Mouse (Mus musculus): Measurements from ENCODE around the gene Hist1h3a. TPM values are rescaled to one million over a fixed set of nuclear protein-coding genes. Genes with fewer than 3 reads are reported as not detected.
"Not testable (repeated sequence)": the region's sequence is repeated elsewhere in the genome, so short reads cannot be mapped to it uniquely, and the experiment has no call there.

Hist1h3a gene
- polyA plus RNA-seq, 1 experiment from 2014 or later: 5.5 TPM

GRCm38 (mm10) chr13:23751478-23751956 lies 10.7 kb downstream of the Hist1h3a start:
- peak overlapping the region; percentile 65 for H3K4me2 ChIP-seq (ENCODE audit: low read depth, low read length)
- ATAC-seq (ENCODE audit: low read depth): peak; percentile 11; the same call in 1 of the 2 replicates
- H3K27ac ChIP-seq (ENCODE audit: low read length): peak overlapping the region; percentile 98
- peak overlapping the region; percentile 49 for H3K4me3 ChIP-seq (ENCODE audit: low read length)
- peaks cover 14% of the 10 kb centered on the region for H3K4me1 ChIP-seq (replicated peaks; ENCODE audit: control insufficient read depth, insufficient read depth, low read length)
- peak overlapping the region; percentile 67 for H3K9ac ChIP-seq (ENCODE audit: low read length)
- H3K27me3 ChIP-seq (ENCODE audit: control insufficient read depth, insufficient read depth, low read depth, low read length): no peaks in the 10 kb centered on the region
- H3K36me3 ChIP-seq (ENCODE audit: control insufficient read depth, insufficient read depth, low read length): no peaks in the 10 kb centered on the region
- under 1% methylated on average over 11 of the region's 11 CpGs for WGBS
- H3K9me3 ChIP-seq (ENCODE audit: control insufficient read depth, low read length): no peaks in the 10 kb centered on the region

DNA sequence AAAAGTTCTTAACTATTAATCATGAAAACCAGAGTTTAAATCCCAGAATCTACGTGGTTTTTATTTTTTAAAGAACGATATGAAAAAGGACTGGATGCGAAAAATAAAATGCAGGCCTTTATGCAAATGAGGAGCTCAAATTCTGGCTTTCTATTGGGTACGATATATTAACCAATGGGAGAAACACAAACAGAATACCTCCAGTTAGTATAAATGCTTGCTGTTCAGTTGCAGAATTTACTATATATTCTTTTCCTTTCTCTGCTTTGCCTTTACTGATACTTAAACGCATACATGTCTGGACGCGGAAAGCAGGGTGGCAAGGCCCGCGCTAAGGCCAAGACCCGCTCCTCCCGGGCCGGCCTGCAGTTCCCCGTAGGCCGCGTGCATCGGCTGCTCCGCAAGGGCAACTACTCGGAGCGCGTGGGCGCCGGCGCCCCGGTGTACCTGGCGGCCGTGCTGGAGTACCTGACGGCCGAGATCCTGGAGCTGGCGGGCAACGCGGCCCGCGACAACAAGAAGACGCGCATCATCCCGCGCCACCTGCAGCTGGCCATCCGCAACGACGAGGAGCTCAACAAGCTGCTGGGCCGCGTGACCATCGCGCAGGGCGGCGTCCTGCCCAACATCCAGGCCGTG lies 11.2 kb downstream of the Hist1h3a start, which contains the start of gene Hist1h2ab:
Hist1h2ab (plus strand) TSS at position 288 of the 639 bp plus-strand sequence.
- H3K36me3 ChIP-seq (ENCODE audit: control insufficient read depth, insufficient read depth, low read length); H3K9me3 ChIP-seq (ENCODE audit: control insufficient read depth, low read length); H3K27me3 ChIP-seq (ENCODE audit: control insufficient read depth, insufficient read depth, low read depth, low read length): not testable (repeated sequence)
- WGBS: under 1% methylated on average over 26 of the region's 47 CpGs
- peak; percentile 47 for ATAC-seq (ENCODE audit: low read depth)
- peak within 1 kb of the TSS; percentile 67 for H3K9ac ChIP-seq (ENCODE audit: low read length)
- H3K4me3 ChIP-seq (ENCODE audit: low read length): peak within 1 kb of the TSS; percentile 49
- H3K4me1 ChIP-seq (replicated peaks; ENCODE audit: control insufficient read depth, insufficient read depth, low read length): peaks cover 14% of the 10 kb centered on the region
- H3K27ac ChIP-seq (ENCODE audit: low read length): peak within 1 kb of the TSS; percentile 98
- peak within 1 kb of the TSS; percentile 65 for H3K4me2 ChIP-seq (ENCODE audit: low read depth, low read length)

DNA sequence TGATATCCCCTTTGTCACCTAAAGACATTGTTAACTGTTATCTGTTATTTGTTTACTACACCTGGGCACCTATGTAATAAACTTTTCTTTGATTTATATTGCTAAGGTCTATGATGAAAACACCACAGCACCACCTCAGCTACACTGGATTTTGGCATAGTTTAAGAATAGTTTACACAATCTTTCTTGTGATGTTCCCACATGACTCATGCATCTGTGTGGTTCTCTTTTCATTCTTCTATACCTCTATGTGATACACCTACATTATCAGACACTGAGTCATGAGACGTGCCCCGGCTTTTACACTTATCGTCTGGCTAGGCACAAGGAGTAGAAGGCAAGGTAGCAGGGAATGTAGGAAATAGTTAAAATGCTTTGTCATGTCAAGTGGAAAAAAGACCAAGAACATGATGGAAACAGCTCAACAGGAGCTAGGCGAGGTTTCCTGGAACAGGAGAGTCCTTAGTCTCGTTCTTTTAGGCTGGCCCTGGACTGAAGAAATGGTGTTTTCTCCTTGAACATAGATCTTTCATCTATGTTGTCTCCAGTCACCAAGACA lies 12.5 kb downstream of the Hist1h3a start:
- H3K9ac ChIP-seq (ENCODE audit: low read length): no peak overlapping the region
- ATAC-seq (ENCODE audit: low read depth): no peak
- H3K4me3 ChIP-seq (ENCODE audit: low read length): no peak overlapping the region
- 0 out of 2 replicates have a peak overlapping the region, but pooled peaks have one; percentile 1 for H3K27ac ChIP-seq (ENCODE audit: low read length)
- peaks cover 14% of the 10 kb centered on the region for H3K4me1 ChIP-seq (replicated peaks; ENCODE audit: control insufficient read depth, insufficient read depth, low read length)
- no peak overlapping the region for H3K4me2 ChIP-seq (ENCODE audit: low read depth, low read length)
- WGBS: 86% methylated on average over 5 of the region's 5 CpGs
- no peaks in the 10 kb centered on the region for H3K36me3 ChIP-seq (ENCODE audit: control insufficient read depth, insufficient read depth, low read length)
- no peaks in the 10 kb centered on the region for H3K9me3 ChIP-seq (ENCODE audit: control insufficient read depth, low read length)
- H3K27me3 ChIP-seq (ENCODE audit: control insufficient read depth, insufficient read depth, low read depth, low read length): no peaks in the 10 kb centered on the region

GRCm38 (mm10) chr13:23747892-23748288 lies 14.3 kb downstream of the Hist1h3a start:
- WGBS: 3% methylated on average over 4 of the region's 4 CpGs

DNA sequence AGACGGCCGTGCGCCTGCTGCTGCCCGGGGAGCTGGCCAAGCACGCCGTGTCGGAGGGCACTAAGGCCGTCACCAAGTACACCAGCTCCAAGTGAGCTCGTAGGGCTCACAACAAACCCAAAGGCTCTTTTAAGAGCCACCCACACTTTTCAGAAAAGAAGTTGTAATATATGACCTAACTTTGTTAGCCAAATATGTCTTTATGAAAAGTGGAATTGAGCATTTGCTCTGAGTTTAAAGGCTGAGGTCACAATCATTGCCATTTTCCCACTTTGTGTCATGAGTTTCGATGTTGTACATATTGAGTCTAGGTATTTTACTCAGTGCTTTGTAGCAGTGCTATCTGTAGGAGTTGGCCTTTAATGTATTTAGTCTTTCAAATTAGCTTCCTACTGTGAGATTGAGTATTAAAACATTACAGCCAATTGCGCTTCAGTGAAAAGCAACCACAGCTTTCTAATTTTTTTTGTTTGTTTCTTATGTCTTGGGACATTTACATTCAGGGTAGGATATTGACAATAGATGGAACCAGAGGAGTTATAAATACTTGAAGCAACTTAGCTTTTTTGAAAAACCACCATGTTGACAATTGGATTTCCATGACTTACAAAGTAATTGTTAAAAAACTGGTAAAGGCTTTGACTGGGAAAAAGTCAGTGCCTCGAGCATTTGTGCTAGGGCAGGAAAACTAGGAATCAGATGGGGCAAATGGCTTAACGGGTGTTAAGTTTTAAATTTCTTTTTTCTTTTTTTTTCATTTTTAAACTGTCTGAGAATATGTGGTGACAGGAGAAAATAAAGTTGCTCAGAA lies 14.9 kb downstream of the Hist1h3a start:
- WGBS: 3% methylated on average over 10 of the region's 13 CpGs
- Histone ChIP-seq H3K36me3 (ENCODE audit: control insufficient read depth, insufficient read depth, low read length) (no peaks in the 10 kb centered on the region), H3K27ac (ENCODE audit: low read length) (peak overlapping the region; percentile 99), H3K4me3 (ENCODE audit: low read length) (peak overlapping the region; percentile 52), H3K4me1 (replicated peaks; ENCODE audit: control insufficient read depth, insufficient read depth, low read length) (peaks cover 13% of the 10 kb centered on the region), H3K27me3 (ENCODE audit: control insufficient read depth, insufficient read depth, low read depth, low read length) (no peaks in the 10 kb centered on the region), H3K4me2 (ENCODE audit: low read depth, low read length) (peak overlapping the region; percentile 52), H3K9ac (ENCODE audit: low read length) (peak overlapping the region; percentile 67), H3K9me3 (ENCODE audit: control insufficient read depth, low read length) (no peaks in the 10 kb centered on the region)
- ATAC-seq (ENCODE audit: low read depth): peak; percentile 4; the same call in 1 of the 2 replicates

More at GRCm38 (mm10) chr13:23747892-23748288, 14.3 kb downstream of the Hist1h3a start:
- no peak for ATAC-seq (ENCODE audit: low read depth)
- no peaks in the 10 kb centered on the region for H3K27me3 ChIP-seq (ENCODE audit: control insufficient read depth, insufficient read depth, low read depth, low read length)
- peak overlapping the region; percentile 52 for H3K4me2 ChIP-seq (ENCODE audit: low read depth, low read length)
- H3K27ac ChIP-seq (ENCODE audit: low read length): peak overlapping the region; percentile 99
- no peaks in the 10 kb centered on the region for H3K9me3 ChIP-seq (ENCODE audit: control insufficient read depth, low read length)
- peak overlapping the region; percentile 55 for H3K9ac ChIP-seq (ENCODE audit: low read length)
- H3K36me3 ChIP-seq (ENCODE audit: control insufficient read depth, insufficient read depth, low read length): no peaks in the 10 kb centered on the region
- H3K4me3 ChIP-seq (ENCODE audit: low read length): no peak overlapping the region; the same call in 1 of the 2 replicates
- peaks cover 14% of the 10 kb centered on the region for H3K4me1 ChIP-seq (replicated peaks; ENCODE audit: control insufficient read depth, insufficient read depth, low read length)

DNA sequence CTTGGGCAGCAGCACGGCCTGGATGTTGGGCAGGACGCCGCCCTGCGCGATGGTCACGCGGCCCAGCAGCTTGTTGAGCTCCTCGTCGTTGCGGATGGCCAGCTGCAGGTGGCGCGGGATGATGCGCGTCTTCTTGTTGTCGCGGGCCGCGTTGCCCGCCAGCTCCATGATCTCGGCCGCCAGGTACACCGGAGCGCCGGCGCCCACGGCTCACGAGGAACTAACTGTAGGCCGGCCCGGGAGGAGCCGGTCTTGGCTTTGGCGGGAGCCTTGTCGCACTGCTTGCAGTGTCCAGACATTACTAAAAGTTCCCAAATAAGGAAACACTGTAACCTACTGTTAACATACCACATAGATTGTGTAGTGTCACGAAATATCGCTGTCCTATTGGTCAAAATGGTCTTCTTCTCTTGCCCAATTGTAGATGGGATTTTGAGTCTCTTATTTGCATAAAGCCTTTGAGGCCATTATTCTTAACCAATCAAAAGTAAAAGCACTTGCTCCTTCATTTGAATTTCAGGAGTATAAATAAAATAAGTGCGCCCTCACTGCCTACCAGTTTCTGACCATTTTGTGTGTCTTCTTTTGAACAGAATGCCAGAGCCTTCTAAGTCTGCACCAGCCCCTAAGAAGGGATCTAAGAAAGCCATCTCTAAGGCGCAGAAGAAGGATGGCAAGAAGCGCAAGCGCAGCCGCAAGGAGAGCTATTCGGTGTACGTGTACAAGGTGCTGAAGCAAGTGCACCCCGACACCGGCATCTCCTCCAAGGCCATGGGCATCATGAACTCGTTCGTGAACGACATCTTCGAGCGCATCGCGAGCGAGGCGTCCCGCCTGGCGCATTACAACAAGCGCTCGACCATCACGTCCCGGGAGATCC lies 15.7 kb downstream of the Hist1h3a start, which contains the start of gene Hist1h2bb:
Hist1h2bb (plus strand) TSS at position 534 of the 880 bp plus-strand sequence.
- under 1% methylated on average over 38 of the region's 58 CpGs for WGBS
- H3K4me2 ChIP-seq (ENCODE audit: low read depth, low read length): peak within 1 kb of the TSS; percentile 63
- H3K4me1 ChIP-seq (replicated peaks; ENCODE audit: control insufficient read depth, insufficient read depth, low read length): peaks cover 15% of the 10 kb centered on the region
- peak within 1 kb of the TSS; percentile 75 for H3K9ac ChIP-seq (ENCODE audit: low read length)
- H3K27ac ChIP-seq (ENCODE audit: low read length): peak within 1 kb of the TSS; percentile 99
- peak; percentile 92 for ATAC-seq (ENCODE audit: low read depth)
- H3K36me3 ChIP-seq (ENCODE audit: control insufficient read depth, insufficient read depth, low read length); H3K27me3 ChIP-seq (ENCODE audit: control insufficient read depth, insufficient read depth, low read depth, low read length); H3K9me3 ChIP-seq (ENCODE audit: control insufficient read depth, low read length): not testable (repeated sequence)
- H3K4me3 ChIP-seq (ENCODE audit: low read length): peak within 1 kb of the TSS; percentile 52

GRCm38 (mm10) chr13:23745381-23746161 lies 16.6 kb downstream of the Hist1h3a start, which contains the start of gene Hist1h3c:
Hist1h3c (minus strand) TSS chr13:23745602.
- H3K9ac ChIP-seq (ENCODE audit: low read length): peak within 1 kb of the TSS; percentile 75
- WGBS: under 1% methylated on average over 23 of the region's 28 CpGs
- no peaks in the 10 kb centered on the region for H3K9me3 ChIP-seq (ENCODE audit: control insufficient read depth, low read length)
- H3K27ac ChIP-seq (ENCODE audit: low read length): peak within 1 kb of the TSS; percentile 99
- peak within 1 kb of the TSS; percentile 52 for H3K4me3 ChIP-seq (ENCODE audit: low read length)
- H3K27me3 ChIP-seq (ENCODE audit: control insufficient read depth, insufficient read depth, low read depth, low read length): no peaks in the 10 kb centered on the region
- peaks cover 15% of the 10 kb centered on the region for H3K4me1 ChIP-seq (replicated peaks; ENCODE audit: control insufficient read depth, insufficient read depth, low read length)
- peak; percentile 69 for ATAC-seq (ENCODE audit: low read depth)
- peak within 1 kb of the TSS; percentile 63 for H3K4me2 ChIP-seq (ENCODE audit: low read depth, low read length)
- H3K36me3 ChIP-seq (ENCODE audit: control insufficient read depth, insufficient read depth, low read length): no peaks in the 10 kb centered on the region
